Mouse (Mus musculus): Measurements from ENCODE around the gene Olfr553. TPM values are rescaled to one million over a fixed set of nuclear protein-coding genes. Genes with fewer than 3 reads are reported as not detected.
A peak's percentile ranks its signal among the peaks of the same experiment; 100 is the strongest.
"Not testable (repeated sequence)": the region's sequence is repeated elsewhere in the genome, so short reads cannot be mapped to it uniquely, and the experiment has no call there.

The Olfr553 gene
- total RNA-seq (2021): not detected

GRCm38 (mm10) chr7:102618118-102618517 lies at the start of gene Olfr553:
Gene Olfr553 (minus strand): TSS chr7:102618218.
- no peak for DNase-seq

DNA sequence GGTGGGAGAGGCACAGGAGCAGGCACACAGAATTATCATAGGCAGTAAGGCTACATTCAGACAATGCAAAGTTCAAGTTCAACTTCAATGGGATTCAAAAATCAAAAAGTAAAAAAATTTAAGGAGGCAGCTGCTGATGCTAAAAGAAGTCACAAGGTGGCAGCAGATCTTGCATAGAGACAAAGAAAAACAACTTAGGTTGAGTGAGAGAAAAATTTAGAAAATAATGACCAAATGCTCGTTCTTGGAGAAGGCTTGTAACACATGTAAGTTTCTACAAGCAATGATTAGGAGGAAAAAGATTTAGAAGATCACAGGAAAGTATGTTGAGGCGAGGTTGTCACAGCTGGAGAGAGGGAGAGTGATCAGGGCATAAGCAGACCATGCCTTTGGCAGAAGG lies 47.4 kb upstream of the Olfr553 start:
- no peak for DNase-seq

DNA sequence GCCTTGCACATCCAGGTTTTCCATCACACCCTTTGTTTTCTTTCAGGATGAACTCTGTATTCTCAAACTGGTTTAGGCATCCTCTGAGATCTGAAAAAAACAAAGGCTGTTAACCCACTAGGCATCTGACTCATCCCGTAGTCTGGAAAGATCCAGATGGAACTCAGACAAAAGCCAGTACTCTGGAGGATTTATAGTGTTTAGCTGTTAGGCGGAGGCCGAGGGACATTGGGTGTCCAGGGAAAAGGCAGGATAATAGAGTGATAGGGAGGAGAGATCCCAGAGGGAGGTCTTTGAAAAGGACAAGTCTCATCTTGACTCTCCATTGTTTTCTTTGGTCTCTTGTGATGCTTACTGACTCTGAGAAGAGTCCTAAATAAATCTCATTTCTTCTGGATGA lies 46.6 kb upstream of the Olfr553 start, which contains the start of gene Olfr556:
Gene Olfr556 (plus strand): TSS at position 301 of the 400 bp plus-strand sequence.
- DNase-seq: no peak

- DNase-seq: no peak
These were observed 40.5 kb upstream of the Olfr553 start, which contains the start of gene Olfr555 for GRCm38 (mm10) chr7:102658523-102658922. Gene Olfr555 (plus strand): TSS chr7:102658823.

DNA sequence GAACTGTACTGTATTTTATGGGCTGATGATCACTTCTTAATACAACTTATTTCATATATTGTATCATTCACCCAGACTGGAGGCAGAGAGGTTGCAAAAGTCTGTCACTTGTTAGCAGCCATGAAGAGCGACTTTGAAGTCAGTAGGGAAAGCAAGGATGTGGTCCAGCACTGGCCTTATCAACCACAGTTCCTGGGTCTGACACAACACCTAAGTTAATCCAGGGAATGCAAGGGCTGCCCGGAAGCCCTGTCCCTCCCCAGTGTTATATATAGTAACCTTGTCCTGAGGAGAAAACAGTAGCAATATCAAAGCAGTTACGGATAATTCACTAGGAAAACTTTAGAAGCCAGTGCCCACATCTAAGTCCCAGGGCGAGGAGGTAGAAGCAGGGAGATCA lies 26.9 kb upstream of the Olfr553 start:
- DNase-seq: not testable (repeated sequence)

DNA sequence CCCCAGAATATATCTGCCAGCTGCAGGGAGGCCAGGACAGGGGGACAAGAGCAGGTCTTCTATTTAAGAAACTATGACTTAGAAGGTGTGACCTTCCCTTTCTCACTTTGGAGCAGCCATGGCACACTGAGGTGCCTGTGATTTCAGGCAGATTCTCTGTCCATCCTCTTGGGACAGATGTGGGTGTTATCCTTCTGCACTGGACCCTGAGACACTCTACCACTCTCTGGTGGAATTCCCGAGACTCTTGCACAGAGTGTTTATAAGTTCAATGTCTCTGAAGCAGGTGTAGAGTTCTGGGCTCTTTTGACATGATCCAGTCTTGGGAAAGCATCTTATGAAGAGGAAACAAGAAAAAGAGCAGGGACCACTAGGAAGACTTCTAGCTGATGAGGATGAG lies 20.1 kb upstream of the Olfr553 start, which contains the start of gene Olfr554:
Gene Olfr554 (plus strand): TSS at position 301 of the 400 bp plus-strand sequence.
- no peak for DNase-seq

DNA sequence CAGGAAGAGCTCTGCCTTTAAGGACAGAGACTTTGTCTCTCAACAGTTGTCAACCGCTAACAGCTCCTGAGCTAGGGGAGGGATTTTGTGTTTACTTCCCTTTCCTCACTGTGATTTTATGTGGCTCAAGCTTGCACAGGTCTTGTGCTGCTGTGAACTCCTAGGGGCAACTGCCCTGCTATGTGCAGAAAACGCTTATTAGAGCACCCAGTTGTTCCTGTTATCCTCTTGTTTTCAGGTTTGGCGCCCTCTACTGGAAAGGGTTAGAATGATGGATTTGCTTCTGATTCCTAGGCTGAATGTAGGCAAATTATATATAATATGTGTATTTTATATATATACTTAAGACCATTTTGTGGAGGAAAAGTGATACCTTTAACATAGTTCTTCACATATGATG lies 18.6 kb upstream of the Olfr553 start:
- DNase-seq: peak; percentile 52

DNA sequence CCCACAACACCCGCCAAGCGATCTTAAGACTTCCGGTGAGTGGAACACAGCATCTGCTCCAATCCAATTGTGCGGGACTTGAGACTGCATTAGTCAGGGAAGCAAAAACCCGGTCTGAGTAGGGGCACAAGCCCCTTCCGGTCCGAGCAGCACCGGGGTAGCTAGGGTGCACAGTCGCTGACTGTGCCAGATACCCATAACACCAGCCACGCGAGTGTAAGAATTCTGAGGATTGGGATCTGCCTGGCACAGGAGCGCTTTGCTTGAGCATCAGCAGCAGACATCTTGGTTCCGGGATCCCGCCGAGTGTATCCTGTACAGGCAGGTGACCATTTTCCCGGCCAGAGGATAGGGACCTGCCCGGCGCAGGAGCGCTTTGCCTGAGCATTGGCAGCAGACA lies 2.4 kb upstream of the Olfr553 start:
- DNase-seq: not testable (repeated sequence)

DNA sequence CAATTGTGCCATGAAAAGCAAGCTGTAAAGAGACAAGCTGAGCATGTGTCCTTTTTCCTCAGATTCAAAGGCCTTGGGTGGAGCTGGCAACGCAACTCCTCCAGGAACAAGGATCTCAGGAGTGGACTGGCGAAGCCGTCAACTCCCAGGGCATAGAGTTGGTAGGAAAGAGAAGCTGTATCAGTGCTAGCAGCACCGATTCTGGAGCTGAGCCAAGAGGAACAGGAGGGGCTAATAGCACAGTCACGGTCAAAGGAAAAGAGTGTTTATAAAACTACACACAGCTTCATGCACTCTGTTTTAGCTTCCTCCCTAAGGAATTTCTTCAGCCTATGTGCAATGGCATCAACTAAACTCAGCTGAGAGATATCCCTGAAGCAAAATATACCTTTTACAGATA lies 1.6 kb upstream of the Olfr553 start:
- peak; percentile 30 for DNase-seq

- DNase-seq: no peak
These were observed 20.5 kb downstream of the Olfr553 start, which contains the start of gene Olfr552 for GRCm38 (mm10) chr7:102597378-102598031. Gene Olfr552 (plus strand): TSS chr7:102597770.

- no peak for DNase-seq
These were observed 26.2 kb downstream of the Olfr553 start, which contains the start of gene Olfr551 for GRCm38 (mm10) chr7:102591786-102592185. Gene Olfr551 (minus strand): TSS chr7:102591886.

- DNase-seq: no peak
These were observed 42.0 kb downstream of the Olfr553 start for GRCm38 (mm10) chr7:102575998-102576397.

DNA sequence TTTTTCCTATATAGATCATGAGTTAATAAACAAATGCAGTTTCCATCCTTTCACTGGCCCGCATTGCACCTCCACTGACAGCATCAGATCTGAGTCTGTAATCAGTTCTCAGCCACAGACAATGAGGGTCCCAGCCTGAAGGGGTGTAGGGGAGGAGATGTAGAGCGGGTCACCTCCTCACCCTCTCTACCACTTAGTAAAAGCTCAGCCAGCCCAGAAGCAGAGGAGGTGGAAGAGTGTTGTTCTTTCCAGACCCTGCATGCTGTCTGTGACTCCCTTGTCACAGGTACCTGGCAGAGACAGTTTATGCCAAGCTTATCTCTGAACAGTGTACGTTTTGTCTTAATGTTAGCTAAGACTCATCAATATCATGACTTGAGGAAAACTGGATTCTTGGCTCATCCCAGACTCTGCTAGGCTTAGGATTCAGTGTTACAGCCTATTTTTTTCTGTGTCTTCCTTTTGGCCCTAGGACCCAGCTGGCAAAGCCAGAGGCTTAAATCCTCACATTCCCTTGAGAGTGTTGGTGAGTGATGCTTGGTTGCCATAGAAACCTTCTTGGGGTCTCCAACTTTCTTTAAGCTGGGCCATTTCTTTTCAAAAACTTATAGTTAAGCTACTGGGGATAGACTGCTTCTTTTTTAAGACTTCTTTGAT lies 44.7 kb downstream of the Olfr553 start:
- no peak for DNase-seq

DNA sequence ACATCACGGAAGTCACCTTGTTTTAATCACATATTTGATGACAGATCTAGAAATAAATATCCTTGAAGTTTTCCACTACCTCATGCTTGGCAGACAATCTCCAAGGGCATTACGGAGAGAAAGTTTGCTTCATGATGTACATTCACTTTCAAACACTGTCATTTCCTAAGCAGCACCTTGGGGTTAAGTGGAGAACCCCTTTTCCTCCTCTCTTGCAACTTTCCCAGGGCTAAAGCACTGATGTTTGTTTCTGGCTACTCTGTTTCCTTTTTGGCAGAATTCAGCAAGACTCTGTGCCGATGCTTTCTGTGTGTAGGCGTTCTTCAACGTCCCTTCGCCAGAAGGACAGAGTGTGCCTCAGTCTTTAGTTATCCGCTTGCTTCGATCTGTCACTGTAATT lies 46.9 kb downstream of the Olfr553 start, which contains the start of gene Olfr550:
Gene Olfr550 (plus strand): TSS at position 301 of the 400 bp plus-strand sequence.
- DNase-seq: no peak

GRCm38 (mm10) chr7:102566219-102566618 lies 51.8 kb downstream of the Olfr553 start:
- DNase-seq: no peak

DNA sequence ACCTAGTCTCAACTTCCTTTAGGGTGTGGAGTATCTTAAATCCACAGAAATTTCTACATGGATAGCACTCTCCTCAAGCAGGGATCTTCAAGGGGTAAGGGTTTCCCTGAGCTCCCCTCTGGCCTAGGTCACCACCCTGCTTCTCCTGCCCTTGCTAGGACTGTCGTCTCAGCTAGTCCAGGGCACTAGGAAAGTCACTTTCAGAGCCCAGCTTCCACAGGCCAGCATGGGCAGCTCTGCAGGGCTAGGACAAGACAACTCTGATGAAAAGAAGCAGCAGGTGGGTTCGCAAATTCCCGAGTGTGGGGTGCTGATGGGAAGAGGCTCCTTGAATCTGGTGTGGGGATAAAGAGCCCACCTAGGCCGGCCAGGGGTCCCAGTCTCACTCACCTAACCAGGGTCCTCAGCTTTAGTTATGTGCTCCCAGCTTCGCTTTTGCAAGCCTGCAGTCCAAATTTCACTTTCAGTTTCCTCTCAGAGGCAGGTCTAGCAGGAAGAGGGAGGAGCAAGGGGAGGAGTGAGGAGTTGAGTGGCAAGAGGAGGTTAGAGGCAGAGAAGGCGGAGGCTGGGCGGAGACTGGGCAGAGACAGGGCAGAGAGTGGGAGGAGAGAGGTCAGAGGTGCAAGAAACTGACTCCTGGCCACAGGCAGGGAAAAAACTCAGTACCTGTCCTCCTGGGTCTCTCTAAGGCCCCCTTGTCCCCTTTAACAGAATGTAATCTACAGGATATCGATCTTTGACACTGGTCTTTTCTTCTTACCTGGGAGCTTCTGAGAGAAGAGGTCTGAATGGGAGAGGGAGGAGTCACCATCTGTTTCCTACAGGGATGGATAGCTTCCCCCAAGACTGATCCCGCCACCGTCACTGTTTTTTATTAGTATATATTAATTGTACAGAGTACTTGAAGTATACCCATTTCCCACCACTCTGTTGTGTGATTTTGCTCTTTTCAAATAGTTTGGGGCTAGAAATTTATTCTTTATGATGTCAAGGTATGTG lies 52.7 kb downstream of the Olfr553 start, which contains the start of gene Trim21:
Gene Trim21 (minus strand): TSS at position 488 of the 999 bp plus-strand sequence.
- peak; percentile 84 for DNase-seq

Other genes with a start within 250 kb of the Olfr553 start
- gene Rrm1, start 176.5 kb downstream of the Olfr553 start, total RNA-seq (2021): 100 to 1,000 TPM; 101 to 103 TPM
- not detected for gene Olfr543, start 136.5 kb downstream of the Olfr553 start, total RNA-seq (2021)
- gene Olfr544, start 129.9 kb downstream of the Olfr553 start, total RNA-seq (2021): not detected
- gene Olfr545, start 118.6 kb downstream of the Olfr553 start, total RNA-seq (2021): not detected
- gene Olfr547, start 83.5 kb downstream of the Olfr553 start, total RNA-seq (2021): not detected
- gene Olfr548-ps1, start 77.3 kb downstream of the Olfr553 start, total RNA-seq (2021): not detected
- gene Olfr549, start 68.3 kb downstream of the Olfr553 start, total RNA-seq (2021): not detected
- 1 to 10 TPM; 4.4 to 4.9 TPM for gene Trim21, start 52.7 kb downstream of the Olfr553 start, total RNA-seq (2021)
- not detected for gene Olfr550, start 46.8 kb downstream of the Olfr553 start, total RNA-seq (2021)
- gene Olfr551, start 26.3 kb downstream of the Olfr553 start, total RNA-seq (2021): not detected
- under 1 TPM in 1 of 2 experiments, not detected in 1; 0.07 TPM for gene Olfr552, start 20.4 kb downstream of the Olfr553 start, total RNA-seq (2021)
- not detected for gene Olfr554, start 20.2 kb upstream of the Olfr553 start, total RNA-seq (2021)
- not detected for gene Olfr555, start 40.6 kb upstream of the Olfr553 start, total RNA-seq (2021)
- gene Olfr556, start 46.7 kb upstream of the Olfr553 start, total RNA-seq (2021): not detected
- gene Trim68, start 69.1 kb upstream of the Olfr553 start, total RNA-seq (2021): 1 to 10 TPM; 8.3 to 9.6 TPM
- gene Olfr557, start 77.7 kb upstream of the Olfr553 start, total RNA-seq (2021): not detected
- gene Olfr558, start 84.0 kb upstream of the Olfr553 start, total RNA-seq (2021): 1 to 10 TPM; 2.9 to 3.1 TPM
- not detected for gene Olfr33, start 100.9 kb upstream of the Olfr553 start, total RNA-seq (2021)
- gene Olfr559, start 109.3 kb upstream of the Olfr553 start, total RNA-seq (2021): not detected
- gene Olfr560, start 141.1 kb upstream of the Olfr553 start, total RNA-seq (2021): under 1 TPM; 0.19 to 0.23 TPM
- gene Olfr78, start 141.3 kb upstream of the Olfr553 start, total RNA-seq (2021): 1 to 10 TPM; 1.1 to 1.4 TPM
- gene Olfr561, start 153.0 kb upstream of the Olfr553 start, total RNA-seq (2021): not detected
- not detected for gene Olfr564, start 185.3 kb upstream of the Olfr553 start, total RNA-seq (2021)
- not detected for gene Olfr566, start 240.5 kb upstream of the Olfr553 start, total RNA-seq (2021)

Data from heart, postnatal 4 days (tissue).